Mouse (Mus musculus) MEL (cell line): Measurements from ENCODE around the gene Aspscr1. TPM values are rescaled to one million over a fixed set of nuclear protein-coding genes. Genes with fewer than 3 reads are reported as not detected.
A peak's percentile ranks its signal among the peaks of the same experiment; 100 is the strongest.

ENCODE experiments used
- DNase-seq: peaks from one replicate; pipeline ENCODE4 v3.0.0; 2011; ENCODE audit warnings: low read depth, low spot score
- H3K27ac ChIP-seq: 2 replicates; pipeline ENCODE4 v1.5.1; 2012; ENCODE audit warnings: low read depth, mild to moderate bottlenecking, control low read depth, low read length, moderate library complexity; ENCODE audit not compliant: control insufficient read depth
- H3K27me3 ChIP-seq, 2 experiments: fragments of 150-350 bp in 1 of 2; sonication (generic) in 1 of 2; 2 replicates each; pipeline ENCODE4 v1.6.1; 2012; ENCODE audit warnings: low read length in 2 of 2, mild to moderate bottlenecking in 2 of 2, improper control_type of control experiment in 1 of 2, moderate library complexity in 1 of 2; ENCODE audit not compliant: insufficient read depth in 2 of 2, control insufficient read depth in 1 of 2
- H3K36me3 ChIP-seq, 2 experiments: 2 replicates each; pipeline ENCODE4 v1.6.1; 2012 to 2014; ENCODE audit warnings: low read length in 2 of 2, improper control_type of control experiment in 1 of 2, inconsistent platforms in 1 of 2, mild to moderate bottlenecking in 1 of 2; ENCODE audit not compliant: insufficient read depth in 2 of 2, control insufficient read depth in 1 of 2
- H3K4me1 ChIP-seq, 2 experiments: fragments of 150-350 bp in 1 of 2; sonication (generic) in 1 of 2; 2 replicates each; pipeline ENCODE4 v1.6.1; 2012; ENCODE audit warnings: low read length in 2 of 2, improper control_type of control experiment in 1 of 2, mild to moderate bottlenecking in 1 of 2; ENCODE audit not compliant: insufficient read depth in 2 of 2, control insufficient read depth in 1 of 2
- H3K4me3 ChIP-seq, 2 experiments: fragments of 150-350 bp in 1 of 2; sonication (generic) in 1 of 2; 2 replicates each; pipeline ENCODE4 v1.5.1; 2012; ENCODE audit warnings: low read depth in 2 of 2, low read length in 2 of 2, mild to moderate bottlenecking in 2 of 2, moderate library complexity in 2 of 2, control low read depth in 1 of 2, improper control_type of control experiment in 1 of 2; ENCODE audit not compliant: control insufficient read depth in 1 of 2, insufficient read depth in 1 of 2
- H3K79me2 ChIP-seq: 2 replicates; pipeline ENCODE4 v1.6.1; 2012; ENCODE audit warnings: mild to moderate bottlenecking, low read length, moderate library complexity; ENCODE audit not compliant: control insufficient read depth, poor library complexity, insufficient read depth
- H3K9ac ChIP-seq: 2 replicates; pipeline ENCODE4 v1.6.1; 2012; ENCODE audit warnings: low read depth, mild to moderate bottlenecking, control low read depth, low read length, moderate library complexity; ENCODE audit not compliant: control insufficient read depth, poor library complexity, severe bottlenecking
- H3K9me3 ChIP-seq: fragments of 150-350 bp; sonication (generic); replicated peaks from 2 replicates; pipeline ENCODE4 v1.6.1; 2012; ENCODE audit warnings: mild to moderate bottlenecking, low read length, improper control_type of control experiment, moderate library complexity; ENCODE audit not compliant: insufficient read depth
- CHD1 ChIP-seq: IDR thresholded peaks from 2 replicates; pipeline ENCODE4 v1.6.1; 2012; ENCODE audit warnings: low read depth, mild to moderate bottlenecking, inconsistent platforms, low read length, improper control_type of control experiment
- CTCF ChIP-seq, 3 experiments: IDR thresholded peaks in 2 of 3; conservative IDR thresholded peaks in 1 of 3; 2 replicates each; pipeline ENCODE4 v1.5.1; 2011 to 2012; ENCODE audit warnings: low read length in 3 of 3, low read depth in 2 of 3, mild to moderate bottlenecking in 2 of 3, improper control_type of control experiment in 1 of 3, inconsistent platforms in 1 of 3, mixed read lengths in 1 of 3, moderate library complexity in 1 of 3; ENCODE audit not compliant: control insufficient read depth in 1 of 3, insufficient read depth in 1 of 3, poor library complexity in 1 of 3, severe bottlenecking in 1 of 3
- ELF1 ChIP-seq: IDR thresholded peaks from 2 replicates; pipeline ENCODE4 v1.6.1; 2014; ENCODE audit warnings: low read depth, mild to moderate bottlenecking, inconsistent platforms, low read length, improper control_type of control experiment, moderate library complexity
- ETS1 ChIP-seq: IDR thresholded peaks from 2 replicates; pipeline ENCODE4 v1.6.1; 2012; ENCODE audit warnings: low read depth, mild to moderate bottlenecking, inconsistent platforms, low read length, improper control_type of control experiment, moderate library complexity
- GABPA ChIP-seq: IDR thresholded peaks from 2 replicates; pipeline ENCODE4 v1.6.1; 2012; ENCODE audit warnings: low read depth, mild to moderate bottlenecking, inconsistent platforms, low read length, improper control_type of control experiment, moderate library complexity
- HCFC1 ChIP-seq: IDR thresholded peaks from 2 replicates; pipeline ENCODE4 v1.6.1; 2012; ENCODE audit warnings: low read depth, mild to moderate bottlenecking, inconsistent platforms, low read length, improper control_type of control experiment, moderate library complexity
- MAX ChIP-seq: IDR thresholded peaks from 2 replicates; pipeline ENCODE4 v1.6.1; 2011; ENCODE audit warnings: low read length, improper control_type of control experiment
- MEF2A ChIP-seq: IDR thresholded peaks from 2 replicates; pipeline ENCODE4 v1.6.1; 2014; ENCODE audit warnings: low read depth, mild to moderate bottlenecking, inconsistent platforms, low read length, improper control_type of control experiment; ENCODE audit not compliant: poor library complexity, insufficient replicate concordance, severe bottlenecking; ENCODE audit errors: extremely low read depth
- POLR2A ChIP-seq, 2 experiments: IDR thresholded peaks; 2 replicates each; pipeline ENCODE4 v1.6.1; 2011 to 2012; ENCODE audit warnings: low read length in 2 of 2, mild to moderate bottlenecking in 2 of 2, control low read depth in 1 of 2, improper control_type of control experiment in 1 of 2, low read depth in 1 of 2, moderate library complexity in 1 of 2; ENCODE audit not compliant: control insufficient read depth in 1 of 2, insufficient read depth in 1 of 2, poor library complexity in 1 of 2
- RCOR1 ChIP-seq: IDR thresholded peaks from 2 replicates; pipeline ENCODE4 v1.6.1; 2012; ENCODE audit warnings: low read depth, mild to moderate bottlenecking, inconsistent platforms, low read length, improper control_type of control experiment
- SIN3A ChIP-seq: IDR thresholded peaks from 2 replicates; pipeline ENCODE4 v1.6.1; 2012; ENCODE audit warnings: low read length, improper control_type of control experiment, inconsistent platforms
- TBP ChIP-seq: IDR thresholded peaks from 2 replicates; pipeline ENCODE4 v1.8.0; 2011; ENCODE audit warnings: low read depth, low read length, improper control_type of control experiment
- USF1 ChIP-seq: IDR thresholded peaks from 2 replicates; pipeline ENCODE4 v1.6.1; 2014; ENCODE audit warnings: low read depth, mild to moderate bottlenecking, inconsistent platforms, low read length, improper control_type of control experiment, moderate library complexity
- USF2 ChIP-seq, 2 experiments: IDR thresholded peaks; 2 replicates each; pipeline ENCODE4 v1.6.1; 2011 to 2012; ENCODE audit warnings: improper control_type of control experiment in 2 of 2, low read length in 2 of 2, borderline replicate concordance in 1 of 2, inconsistent platforms in 1 of 2, low read depth in 1 of 2, mild to moderate bottlenecking in 1 of 2; ENCODE audit not compliant: insufficient read depth in 1 of 2
- ZC3H11A ChIP-seq: IDR thresholded peaks from 2 replicates; pipeline ENCODE4 v1.6.1; 2012; ENCODE audit warnings: low read depth, mild to moderate bottlenecking, inconsistent platforms, low read length, improper control_type of control experiment
- ZNF384 ChIP-seq: IDR thresholded peaks from 2 replicates; pipeline ENCODE4 v1.6.1; 2012; ENCODE audit warnings: low read depth, mild to moderate bottlenecking, inconsistent platforms, low read length, improper control_type of control experiment
- polyA plus RNA-seq, 2 experiments: library from polyadenylated mRNA; stranded (reverse) in 1 of 2; unstranded in 1 of 2; fragments of >175 nt in 1 of 2; fragments of >200 nt in 1 of 2; gene quantifications; 2 replicates each; pipeline versions ENCODE4 v1.2.1 to v1.2.4; 2012; ENCODE audit warnings: low replicate concordance in 2 of 2, low read depth in 1 of 2; ENCODE audit not compliant: insufficient read length in 2 of 2, insufficient read depth in 1 of 2, missing spikeins in 1 of 2
- total RNA-seq: library from RNA; depleted of rRNA; stranded (reverse); fragments of 300-350 nt; gene quantifications from 2 replicates; pipeline ENCODE4 v1.2.3, GENCODE M21; 2012

The Aspscr1 gene
- total and polyA plus RNA-seq, 3 experiments, result 36.2 to 72.5 TPM; not detected in 1

DNA sequence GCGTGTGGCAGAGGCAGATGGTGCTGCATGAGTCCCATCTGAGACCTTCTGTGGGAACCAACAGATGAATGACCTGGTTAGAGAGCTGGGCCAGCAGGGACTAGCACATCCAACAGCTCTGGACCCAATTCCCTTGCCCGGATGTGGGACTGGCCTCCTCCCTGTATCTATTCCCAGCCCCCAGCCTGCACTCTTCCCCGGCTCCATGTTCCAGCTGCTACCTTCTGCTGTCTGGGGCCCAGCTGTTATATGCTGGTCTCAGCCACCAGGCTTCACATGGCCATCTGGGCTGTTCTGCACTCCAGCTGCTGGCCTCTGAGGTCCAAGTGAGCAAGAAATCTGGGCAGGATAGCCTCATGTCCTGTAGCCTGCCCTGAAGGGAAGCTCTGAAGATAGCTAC lies 7.4 kb upstream of the Aspscr1 start:
- no peak overlapping the region for H3K9ac ChIP-seq
- H3K4me1 ChIP-seq, result no peaks in the 10 kb centered on the region
- TF ChIP-seq RCOR1 (no peak), ZNF384 (no peak), TBP (no peak), CTCF (IDR thresholded peaks at IDR 0.05 in 2 of 3, conservative IDR thresholded peaks at IDR 0.05 in 1 of 3; ENCODE audit: control insufficient read depth in 1 of 3, insufficient read depth in 1 of 3, low read depth in 2 of 3, low read length in 3 of 3, poor library complexity in 1 of 3, severe bottlenecking in 1 of 3) (no peak), CHD1 (no peak), ETS1 (no peak), SIN3A (no peak), GABPA (no peak), ZC3H11A (no peak), USF1 (no peak), USF2 (IDR thresholded peaks at IDR 0.05; ENCODE audit: borderline replicate concordance in 1 of 2, insufficient read depth in 1 of 2, low read depth in 1 of 2, low read length in 2 of 2) (no peak), MAX (no peak), MEF2A (no peak), ELF1 (no peak), POLR2A (IDR thresholded peaks at IDR 0.05; ENCODE audit: control insufficient read depth in 1 of 2, insufficient read depth in 1 of 2, low read depth in 1 of 2, low read length in 2 of 2, poor library complexity in 1 of 2) (no peak)
- TF ChIP-seq, all 39 proteins: peak for 0
- H3K27ac ChIP-seq, result no peak overlapping the region
- H3K79me2 ChIP-seq, result no peaks in the 10 kb centered on the region
- peaks cover 0 to 2% of the 10 kb centered on the region in 2 experiments; a peak in 2 of 4 replicates for H3K27me3 ChIP-seq
- no peak overlapping the region for H3K4me3 ChIP-seq
- no peaks in the 10 kb centered on the region for H3K9me3 ChIP-seq
- no peaks in the 10 kb centered on the region for H3K36me3 ChIP-seq
- DNase-seq, result no peak

DNA sequence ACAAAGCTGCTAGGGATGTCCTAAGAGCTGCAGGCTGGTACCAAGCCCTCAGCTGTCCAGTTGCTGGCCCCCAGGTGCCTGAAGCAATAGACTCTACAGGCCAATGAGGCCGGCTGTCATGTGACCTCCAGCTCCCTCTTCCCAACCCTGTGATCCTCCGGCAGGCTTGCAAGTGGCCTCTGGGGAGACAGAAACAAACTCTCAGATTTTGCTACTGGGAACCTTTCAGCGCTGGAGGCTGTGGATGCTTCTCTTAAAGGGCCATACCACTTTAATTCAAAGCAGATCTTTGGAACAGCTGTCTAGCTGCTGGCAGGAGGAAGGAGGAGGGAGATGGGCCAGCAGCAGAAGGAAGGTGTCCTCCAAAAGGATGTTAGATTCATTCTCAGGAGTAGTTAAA lies 6.2 kb upstream of the Aspscr1 start:
- TF ChIP-seq HCFC1 (no peak), USF1 (0 out of 2 replicates have a peak, but pooled peaks have one; percentile 11)
- TF ChIP-seq, all 39 proteins: peak for 1
- Histone ChIP-seq H3K9me3 (no peaks in the 10 kb centered on the region), H3K9ac (no peak overlapping the region), H3K4me3 (no peak overlapping the region), H3K4me1 (no peaks in the 10 kb centered on the region), H3K79me2 (no peaks in the 10 kb centered on the region), H3K27ac (no peak overlapping the region), H3K27me3 (peaks cover 0 to 2% of the 10 kb centered on the region in 2 experiments; a peak in 2 of 4 replicates), H3K36me3 (no peaks in the 10 kb centered on the region)
- DNase-seq, result no peak
